Mouse (Mus musculus): Measurements from ENCODE around the gene Gm5624. TPM values are rescaled to one million over a fixed set of nuclear protein-coding genes. Genes with fewer than 3 reads are reported as not detected.
"Not testable (repeated sequence)": the region's sequence is repeated elsewhere in the genome, so short reads cannot be mapped to it uniquely, and the experiment has no call there.

Gene Gm5624
- polyA plus RNA-seq (2014; fragmentation: Nextera tagmentation; extraction: Ambion mirVana): not detected in 2 replicates

- H3K27me3 ChIP-seq (ENCODE audit: control insufficient read depth, insufficient read depth, low read length); H3K4me3 ChIP-seq (ENCODE audit: low read depth, low read length); H3K36me3 ChIP-seq (ENCODE audit: control insufficient read depth, insufficient read depth, low read length); H3K4me1 ChIP-seq (ENCODE audit: control insufficient read depth, insufficient read depth, low read length); H3K4me2 ChIP-seq (replicated peaks; ENCODE audit: low read depth, low read length); H3K27ac ChIP-seq (ENCODE audit: low read length); H3K9ac ChIP-seq (replicated peaks; ENCODE audit: low read depth, low read length); ATAC-seq (ENCODE audit: insufficient number of reproducible peaks, insufficient read depth, low FRiP score, low read depth); H3K9me3 ChIP-seq (ENCODE audit: control insufficient read depth, low read depth, low read length): not testable (repeated sequence)
- WGBS: 74% methylated on average over 4 of the region's 4 CpGs
Observed at GRCm38 (mm10) chr14:44627737-44628136, at the start of gene Gm5624. Gm5624 (minus strand) TSS chr14:44627938.

- H3K4me1 ChIP-seq (ENCODE audit: control insufficient read depth, insufficient read depth, low read length); H3K9me3 ChIP-seq (ENCODE audit: control insufficient read depth, low read depth, low read length); ATAC-seq (ENCODE audit: insufficient number of reproducible peaks, insufficient read depth, low FRiP score, low read depth); H3K9ac ChIP-seq (replicated peaks; ENCODE audit: low read depth, low read length); H3K4me3 ChIP-seq (ENCODE audit: low read depth, low read length); H3K4me2 ChIP-seq (replicated peaks; ENCODE audit: low read depth, low read length); H3K36me3 ChIP-seq (ENCODE audit: control insufficient read depth, insufficient read depth, low read length); H3K27me3 ChIP-seq (ENCODE audit: control insufficient read depth, insufficient read depth, low read length); H3K27ac ChIP-seq (ENCODE audit: low read length): not testable (repeated sequence)
- WGBS: 81% methylated on average over 2 of the region's 2 CpGs
Observed at GRCm38 (mm10) chr14:44591765-44592164, 36.0 kb downstream of the Gm5624 start.

GRCm38 (mm10) chr14:44582853-44583252, 44.9 kb downstream of the Gm5624 start, which contains the start of gene Gm8247:
Gm8247 (plus strand) TSS chr14:44583153.
- not testable (repeated sequence) for ATAC-seq (ENCODE audit: insufficient number of reproducible peaks, insufficient read depth, low FRiP score, low read depth); H3K4me1 ChIP-seq (ENCODE audit: control insufficient read depth, insufficient read depth, low read length); H3K9me3 ChIP-seq (ENCODE audit: control insufficient read depth, low read depth, low read length); H3K9ac ChIP-seq (replicated peaks; ENCODE audit: low read depth, low read length); H3K4me2 ChIP-seq (replicated peaks; ENCODE audit: low read depth, low read length); H3K36me3 ChIP-seq (ENCODE audit: control insufficient read depth, insufficient read depth, low read length); H3K27me3 ChIP-seq (ENCODE audit: control insufficient read depth, insufficient read depth, low read length); H3K4me3 ChIP-seq (ENCODE audit: low read depth, low read length); H3K27ac ChIP-seq (ENCODE audit: low read length)
- WGBS: 96% methylated on average over 4 of the region's 4 CpGs

GRCm38 (mm10) chr14:44547961-44548360, 79.8 kb downstream of the Gm5624 start:
- H3K4me3 ChIP-seq (ENCODE audit: low read depth, low read length); H3K4me2 ChIP-seq (replicated peaks; ENCODE audit: low read depth, low read length); ATAC-seq (ENCODE audit: insufficient number of reproducible peaks, insufficient read depth, low FRiP score, low read depth); H3K36me3 ChIP-seq (ENCODE audit: control insufficient read depth, insufficient read depth, low read length); H3K27ac ChIP-seq (ENCODE audit: low read length); H3K9ac ChIP-seq (replicated peaks; ENCODE audit: low read depth, low read length); H3K4me1 ChIP-seq (ENCODE audit: control insufficient read depth, insufficient read depth, low read length); H3K9me3 ChIP-seq (ENCODE audit: control insufficient read depth, low read depth, low read length); H3K27me3 ChIP-seq (ENCODE audit: control insufficient read depth, insufficient read depth, low read length): not testable (repeated sequence)
- 66% methylated on average over 3 of the region's 5 CpGs for WGBS

- ATAC-seq (ENCODE audit: insufficient number of reproducible peaks, insufficient read depth, low FRiP score, low read depth): not testable (repeated sequence)
- 85% methylated on average over 5 of the region's 5 CpGs for WGBS
Observed at GRCm38 (mm10) chr14:44517976-44518375, 109.8 kb downstream of the Gm5624 start, which contains the start of gene Gm17093. Gm17093 (plus strand) TSS chr14:44518276.

More at GRCm38 (mm10) chr14:44517976-44518375, 109.8 kb downstream of the Gm5624 start, which contains the start of gene Gm17093:
- H3K9ac ChIP-seq (replicated peaks; ENCODE audit: low read depth, low read length); H3K4me2 ChIP-seq (replicated peaks; ENCODE audit: low read depth, low read length); H3K27me3 ChIP-seq (ENCODE audit: control insufficient read depth, insufficient read depth, low read length); H3K36me3 ChIP-seq (ENCODE audit: control insufficient read depth, insufficient read depth, low read length); H3K4me1 ChIP-seq (ENCODE audit: control insufficient read depth, insufficient read depth, low read length); H3K9me3 ChIP-seq (ENCODE audit: control insufficient read depth, low read depth, low read length); H3K27ac ChIP-seq (ENCODE audit: low read length); H3K4me3 ChIP-seq (ENCODE audit: low read depth, low read length): not testable (repeated sequence)

Other genes starting within 250 kb of the Gm5624 start
- not detected in 2 replicates for gene Gm3371, start 217.2 kb downstream of the Gm5624 start, polyA plus RNA-seq (2014; fragmentation: Nextera tagmentation; extraction: Ambion mirVana)
- gene Gm8232, start 194.3 kb downstream of the Gm5624 start, polyA plus RNA-seq (2014; fragmentation: Nextera tagmentation; extraction: Ambion mirVana): not detected in 2 replicates
- not detected in 2 replicates for gene BC061237, start 135.5 kb downstream of the Gm5624 start, polyA plus RNA-seq (2014; fragmentation: Nextera tagmentation; extraction: Ambion mirVana)
- gene Gm17093, start 109.7 kb downstream of the Gm5624 start, polyA plus RNA-seq (2014; fragmentation: Nextera tagmentation; extraction: Ambion mirVana): not detected in 2 replicates
- not detected in 2 replicates for gene Gm8247, start 44.8 kb downstream of the Gm5624 start, polyA plus RNA-seq (2014; fragmentation: Nextera tagmentation; extraction: Ambion mirVana)
- gene Gm8257, start 78.5 kb upstream of the Gm5624 start, polyA plus RNA-seq (2014; fragmentation: Nextera tagmentation; extraction: Ambion mirVana): not detected in 2 replicates
- gene Gm8267, start 122.4 kb upstream of the Gm5624 start, polyA plus RNA-seq (2014; fragmentation: Nextera tagmentation; extraction: Ambion mirVana): not detected in 2 replicates
- gene Ptgdr, start 231.4 kb upstream of the Gm5624 start, polyA plus RNA-seq (2014; fragmentation: Nextera tagmentation; extraction: Ambion mirVana): 0.98 and 1.3 TPM in 2 replicates

Measured in stomach, embryonic 14.5 days (tissue).